Mouse (Mus musculus): Measurements from ENCODE around the gene Egfl8.
A peak's percentile ranks its signal among the peaks of the same experiment; 100 is the strongest.

The Egfl8 gene

GRCm38 (mm10) chr17:34569919-34570318 lies 45.9 kb downstream of the Egfl8 start:
- no peak for DNase-seq

- DNase-seq: no peak
These were observed 47.4 kb downstream of the Egfl8 start for GRCm38 (mm10) chr17:34568421-34568820.

- DNase-seq: no peak
These were observed 48.5 kb downstream of the Egfl8 start for GRCm38 (mm10) chr17:34567311-34567710.

GRCm38 (mm10) chr17:34564796-34565195 lies 51.0 kb downstream of the Egfl8 start:
- DNase-seq: no peak

GRCm38 (mm10) chr17:34564003-34564421 lies 51.8 kb downstream of the Egfl8 start, which contains the start of gene Notch4:
Gene Notch4 (plus strand): TSS chr17:34564268.
- DNase-seq: peak; percentile 30

- no peak for DNase-seq
These were observed 52.4 kb downstream of the Egfl8 start for GRCm38 (mm10) chr17:34563354-34563753.
